Mouse (Mus musculus): ENCODE data around the gene Olfr870. TPM values are rescaled to one million over a fixed set of nuclear protein-coding genes. Genes with fewer than 3 reads are reported as not detected.

Gene Olfr870
- not detected in 4 replicates for total RNA-seq (2023; ENCODE audit: inconsistent age)

DNA sequence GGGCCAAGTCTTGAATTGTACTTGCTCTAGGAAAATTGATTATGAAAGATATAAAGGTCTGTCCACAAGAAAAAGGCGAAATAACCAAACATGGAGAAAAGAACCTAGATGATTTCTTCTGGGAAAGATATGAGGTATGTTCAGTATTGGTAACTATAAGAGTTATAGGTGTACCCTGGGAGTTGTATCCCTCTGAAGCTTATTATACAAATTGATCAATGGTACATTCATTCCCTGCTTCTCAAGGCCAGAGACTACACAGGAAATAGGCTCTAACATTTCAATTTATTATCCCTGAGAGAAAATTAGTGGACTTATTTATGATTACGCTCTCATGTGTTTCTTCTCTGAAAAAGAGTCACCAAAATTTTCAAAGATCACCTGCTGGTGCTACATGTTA is at the start of gene Olfr870:
Olfr870 (minus strand) TSS at position 101 of the 400 bp plus-strand sequence.

GRCm38 (mm10) chr9:20211907-20212306 is 38.0 kb upstream of the Olfr870 start, which contains the start of gene Olfr871:
Gene Olfr871, plus strand, starts transcription at chr9:20212207.

GRCm38 (mm10) chr9:20128709-20129108 is 45.1 kb downstream of the Olfr870 start, which contains the start of gene Olfr869:
Gene Olfr869, plus strand, starts transcription at chr9:20129009.

Other genes with a start within 250 kb of the Olfr870 start
- gene Olfr866, start 146.0 kb downstream of the Olfr870 start, total RNA-seq (2023; ENCODE audit: inconsistent age) = not detected in 4 replicates
- gene Olfr867, start 116.5 kb downstream of the Olfr870 start, total RNA-seq (2023; ENCODE audit: inconsistent age) = not detected in 4 replicates
- not detected in 4 replicates for gene Olfr868, start 75.4 kb downstream of the Olfr870 start, total RNA-seq (2023; ENCODE audit: inconsistent age)
- gene Olfr869, start 45.0 kb downstream of the Olfr870 start, total RNA-seq (2023; ENCODE audit: inconsistent age) = not detected in 4 replicates
- gene Olfr871, start 38.1 kb upstream of the Olfr870 start, total RNA-seq (2023; ENCODE audit: inconsistent age) = not detected in 4 replicates
- gene Olfr872, start 63.1 kb upstream of the Olfr870 start, total RNA-seq (2023; ENCODE audit: inconsistent age) = not detected in 4 replicates
- 0.24 TPM in 1 of 4 replicates, not detected in the others for gene Olfr39, start 108.3 kb upstream of the Olfr870 start, total RNA-seq (2023; ENCODE audit: inconsistent age)
- not detected in 4 replicates for gene Olfr873, start 124.5 kb upstream of the Olfr870 start, total RNA-seq (2023; ENCODE audit: inconsistent age)
- not detected in 4 replicates for gene Olfr18, start 162.0 kb upstream of the Olfr870 start, total RNA-seq (2023; ENCODE audit: inconsistent age)
- gene Zfp560, start 211.1 kb upstream of the Olfr870 start, total RNA-seq (2023; ENCODE audit: inconsistent age) = 7.7 to 14.0 TPM (median 11.2 TPM) in 4 replicates

Data from B cell, adult (primary cell).